Mouse (Mus musculus) Muller cell, postnatal 12 days (primary cell): Measurements from ENCODE around the gene Amfr.

Source experiments
- DNase-seq: peaks from one replicate; pipeline ENCODE4 v3.0.0-alpha.2; 2015; ENCODE audit errors: inconsistent ontology term

Gene Amfr

GRCm38 (mm10) chr8:93933288-93933687 lies 79.4 kb downstream of the Amfr start:
- DNase-seq: no peak

- DNase-seq: peak; percentile 66
These were observed 79.8 kb downstream of the Amfr start for GRCm38 (mm10) chr8:93932873-93933272.

GRCm38 (mm10) chr8:93931336-93931735 lies 81.3 kb downstream of the Amfr start:
- peak; percentile 38 for DNase-seq

- no peak for DNase-seq
These were observed 83.4 kb downstream of the Amfr start for GRCm38 (mm10) chr8:93929233-93929632.

- DNase-seq: no peak
These were observed 87.1 kb downstream of the Amfr start for GRCm38 (mm10) chr8:93925513-93925912.

- no peak for DNase-seq
These were observed 88.7 kb downstream of the Amfr start for GRCm38 (mm10) chr8:93923897-93924334.
